Mouse (Mus musculus) forebrain, embryonic 13.5 days (tissue): ENCODE measurements around the gene Pdxp. TPM values are rescaled to one million over a fixed set of nuclear protein-coding genes. Genes with fewer than 3 reads are reported as not detected.

Experiments used
- ATAC-seq: fragments of 200-750 bp; cut with Nextera tagmentation; 2 replicates; pipeline ENCODE4 v1.8.0; 2017
- H3K27ac ChIP-seq: fragments of 300-500 bp; sonication (generic); 2 replicates; pipeline ENCODE4 v1.5.1; 2015; ENCODE audit warnings: inconsistent platforms, mild to moderate bottlenecking, moderate library complexity
- H3K27me3 ChIP-seq: fragments of 300-500 bp; sonication (generic); 2 replicates; pipeline ENCODE4 v1.6.1; 2015; ENCODE audit warnings: mild to moderate bottlenecking, inconsistent platforms
- H3K36me3 ChIP-seq: fragments of 300-500 bp; sonication (generic); 2 replicates; pipeline ENCODE4 v1.6.1; 2015; ENCODE audit warnings: mild to moderate bottlenecking, inconsistent platforms; ENCODE audit not compliant: poor library complexity, severe bottlenecking
- H3K4me1 ChIP-seq: fragments of 300-500 bp; sonication (generic); 2 replicates; pipeline ENCODE4 v1.6.1; 2015; ENCODE audit warnings: inconsistent platforms
- H3K4me2 ChIP-seq: fragments of 300-500 bp; sonication (generic); 2 replicates; pipeline ENCODE4 v1.6.1; 2015; ENCODE audit warnings: inconsistent platforms, mild to moderate bottlenecking, moderate library complexity
- H3K4me3 ChIP-seq: fragments of 300-500 bp; sonication (generic); 2 replicates; pipeline ENCODE4 v1.5.1; 2015; ENCODE audit warnings: mild to moderate bottlenecking, inconsistent platforms
- H3K9ac ChIP-seq: fragments of 300-500 bp; sonication (generic); 2 replicates; pipeline ENCODE4 v1.6.1; 2015; ENCODE audit warnings: mild to moderate bottlenecking, inconsistent platforms
- H3K9me3 ChIP-seq: fragments of 300-500 bp; sonication (generic); replicated peaks from 2 replicates; pipeline ENCODE4 v1.6.1; 2016; ENCODE audit warnings: inconsistent platforms
- WGBS: fragments of 180-500 bp; shearing (Covaris S2); methylation state at CpG from one replicate; pipeline ENCODE4 v1.1.7; 2015; 5-methylcytosine and 5-hydroxymethylcytosine counted together
- polyA plus RNA-seq: library from polyadenylated mRNA; unstranded; fragments of >200 nt; fragmentation: Nextera tagmentation; extraction: Ambion mirVana; gene quantifications from 2 replicates; pipeline ENCODE4 v1.2.1, GENCODE M21; 2015

Gene Pdxp
- polyA plus RNA-seq, 1 experiment from 2014 or later: 54.4 TPM

DNA sequence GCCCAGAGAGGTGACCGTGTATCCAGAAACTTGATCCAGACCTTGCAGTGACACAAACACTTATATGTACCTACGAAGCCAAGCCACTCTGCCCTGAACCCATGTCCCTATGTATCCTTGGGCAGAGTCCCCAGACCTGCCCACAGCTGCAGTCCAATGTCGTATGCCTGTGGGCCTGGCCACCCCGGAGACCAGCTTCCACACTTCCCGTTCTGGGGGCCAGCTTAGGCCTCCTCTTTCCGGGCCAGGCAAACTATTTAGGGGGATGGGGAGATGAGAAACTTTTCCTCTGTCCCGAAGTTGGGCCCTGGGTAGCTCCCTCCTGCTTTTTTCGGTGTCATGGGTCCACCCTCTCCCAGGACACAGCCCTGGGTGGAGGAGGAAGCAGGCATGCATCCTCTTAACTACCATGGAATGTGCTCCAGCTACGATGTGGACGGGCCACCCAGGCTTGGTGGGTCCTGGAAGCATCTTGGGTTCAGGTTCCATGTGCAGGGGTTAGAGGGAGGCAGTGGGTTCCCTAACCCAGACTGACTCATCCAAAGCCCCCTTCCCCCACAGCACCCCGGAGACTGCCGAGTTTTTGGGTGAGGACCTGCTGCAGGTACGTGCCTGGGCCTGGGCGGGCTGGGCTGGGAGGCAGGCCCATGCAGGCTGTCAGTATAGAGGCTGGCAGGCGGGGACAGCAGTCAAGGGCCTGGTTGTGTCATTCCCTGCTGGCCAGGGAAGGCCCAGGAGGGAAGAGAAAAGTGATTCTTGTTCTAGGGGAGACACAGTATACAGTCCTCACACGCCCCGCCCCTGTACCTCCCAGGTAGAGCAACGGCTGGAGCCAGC, 12.9 kb upstream of the Pdxp start:
- peaks cover 27% of the 10 kb centered on the region for H3K27me3 ChIP-seq
- no peaks in the 10 kb centered on the region for H3K9me3 ChIP-seq
- no peak for ATAC-seq
- H3K4me3 ChIP-seq: peak overlapping the region; percentile 53
- WGBS: 24% methylated on average over 18 of the region's 18 CpGs
- H3K4me2 ChIP-seq: peak overlapping the region; percentile 90
- H3K36me3 ChIP-seq: no peaks in the 10 kb centered on the region
- peak overlapping the region; percentile 71; the same call in 1 of the 2 replicates for H3K9ac ChIP-seq
- H3K27ac ChIP-seq: no peak overlapping the region
- H3K4me1 ChIP-seq: peaks cover 17% of the 10 kb centered on the region

- H3K27ac ChIP-seq: no peak overlapping the region
- no peak for ATAC-seq
- no peaks in the 10 kb centered on the region for H3K36me3 ChIP-seq
- H3K4me1 ChIP-seq: peaks cover 17% of the 10 kb centered on the region
- H3K4me2 ChIP-seq: no peak overlapping the region; the same call in 1 of the 2 replicates
- H3K4me3 ChIP-seq: no peak overlapping the region
- H3K27me3 ChIP-seq: peaks cover 27% of the 10 kb centered on the region
- WGBS: 24% methylated on average over 8 of the region's 8 CpGs
- H3K9ac ChIP-seq: 0 out of 2 replicates have a peak overlapping the region, but pooled peaks have one; percentile 7
- no peaks in the 10 kb centered on the region for H3K9me3 ChIP-seq
Measured at GRCm38 (mm10) chr15:78901422-78901789, 12.3 kb upstream of the Pdxp start.

DNA sequence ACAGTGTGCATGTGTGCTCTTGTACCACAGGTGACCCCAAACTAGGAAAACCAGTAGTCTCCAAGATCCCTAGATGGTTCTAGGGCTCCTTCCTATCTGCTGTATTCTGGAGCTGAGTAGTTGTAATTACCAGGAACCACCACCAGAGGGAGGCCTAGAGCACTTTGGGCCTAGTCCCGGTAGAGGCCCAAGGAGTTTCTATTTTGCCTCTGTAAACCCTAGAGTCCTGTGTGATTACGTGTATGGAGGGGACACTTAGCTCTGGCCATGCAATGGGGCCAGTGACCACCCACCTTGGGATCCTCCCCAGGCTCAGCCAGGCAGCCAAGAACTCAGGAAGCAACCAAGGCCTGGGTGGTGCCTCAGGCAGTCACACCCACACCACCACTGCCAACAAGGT, 10.5 kb upstream of the Pdxp start:
- Histone ChIP-seq H3K9me3 (no peaks in the 10 kb centered on the region), H3K27ac (no peak overlapping the region), H3K36me3 (no peaks in the 10 kb centered on the region), H3K9ac (no peak overlapping the region), H3K4me2 (no peak overlapping the region), H3K4me3 (no peak overlapping the region), H3K27me3 (peaks cover 26% of the 10 kb centered on the region), H3K4me1 (peaks cover 17% of the 10 kb centered on the region)
- ATAC-seq: peak; percentile 33; the same call in 1 of the 2 replicates
- WGBS: 3% methylated on average over 2 of the region's 2 CpGs

- H3K27ac ChIP-seq: no peak overlapping the region
- WGBS: 86% methylated on average over 7 of the region's 7 CpGs
- peaks cover 9% of the 10 kb centered on the region; the same call in 1 of the 2 replicates for H3K4me1 ChIP-seq
- H3K4me2 ChIP-seq: no peak overlapping the region
- H3K4me3 ChIP-seq: no peak overlapping the region
- no peaks in the 10 kb centered on the region for H3K9me3 ChIP-seq
- no peaks in the 10 kb centered on the region for H3K27me3 ChIP-seq
- H3K9ac ChIP-seq: no peak overlapping the region
- H3K36me3 ChIP-seq: no peaks in the 10 kb centered on the region
- ATAC-seq: no peak
Measured at GRCm38 (mm10) chr15:78908399-78908798, 5.3 kb upstream of the Pdxp start.

GRCm38 (mm10) chr15:78908982-78909381, 4.7 kb upstream of the Pdxp start:
- H3K27ac ChIP-seq: no peak overlapping the region
- WGBS: 92% methylated on average over 8 of the region's 8 CpGs

DNA sequence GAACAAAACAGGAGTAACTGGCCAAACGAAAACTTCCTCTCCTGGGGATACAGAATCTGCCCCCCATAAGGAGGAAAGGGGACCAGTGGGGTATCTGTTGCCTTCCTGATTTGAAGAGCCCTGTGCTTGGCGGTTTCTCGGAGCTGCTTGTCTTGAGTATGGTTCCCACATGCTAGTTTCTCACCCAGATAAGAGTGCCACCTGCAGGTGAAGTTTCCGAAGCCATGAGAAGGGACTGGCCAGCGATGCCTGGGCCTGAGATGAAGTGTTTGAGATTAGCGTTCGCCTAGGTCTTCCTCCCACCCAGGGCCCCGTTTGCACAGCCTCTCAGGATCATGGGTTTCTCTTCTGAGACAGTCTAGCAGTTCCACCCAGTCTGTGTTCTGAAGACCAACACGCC, 1.7 kb upstream of the Pdxp start:
- no peaks in the 10 kb centered on the region for H3K27me3 ChIP-seq

More at GRCm38 (mm10) chr15:78908982-78909381, 4.7 kb upstream of the Pdxp start:
- H3K27me3 ChIP-seq: no peaks in the 10 kb centered on the region
- H3K36me3 ChIP-seq: no peaks in the 10 kb centered on the region
- H3K9me3 ChIP-seq: no peaks in the 10 kb centered on the region
- no peak overlapping the region for H3K4me2 ChIP-seq
- H3K4me3 ChIP-seq: no peak overlapping the region
- no peak for ATAC-seq
- peaks cover 10% of the 10 kb centered on the region; the same call in 1 of the 2 replicates for H3K4me1 ChIP-seq
- no peak overlapping the region for H3K9ac ChIP-seq

DNA sequence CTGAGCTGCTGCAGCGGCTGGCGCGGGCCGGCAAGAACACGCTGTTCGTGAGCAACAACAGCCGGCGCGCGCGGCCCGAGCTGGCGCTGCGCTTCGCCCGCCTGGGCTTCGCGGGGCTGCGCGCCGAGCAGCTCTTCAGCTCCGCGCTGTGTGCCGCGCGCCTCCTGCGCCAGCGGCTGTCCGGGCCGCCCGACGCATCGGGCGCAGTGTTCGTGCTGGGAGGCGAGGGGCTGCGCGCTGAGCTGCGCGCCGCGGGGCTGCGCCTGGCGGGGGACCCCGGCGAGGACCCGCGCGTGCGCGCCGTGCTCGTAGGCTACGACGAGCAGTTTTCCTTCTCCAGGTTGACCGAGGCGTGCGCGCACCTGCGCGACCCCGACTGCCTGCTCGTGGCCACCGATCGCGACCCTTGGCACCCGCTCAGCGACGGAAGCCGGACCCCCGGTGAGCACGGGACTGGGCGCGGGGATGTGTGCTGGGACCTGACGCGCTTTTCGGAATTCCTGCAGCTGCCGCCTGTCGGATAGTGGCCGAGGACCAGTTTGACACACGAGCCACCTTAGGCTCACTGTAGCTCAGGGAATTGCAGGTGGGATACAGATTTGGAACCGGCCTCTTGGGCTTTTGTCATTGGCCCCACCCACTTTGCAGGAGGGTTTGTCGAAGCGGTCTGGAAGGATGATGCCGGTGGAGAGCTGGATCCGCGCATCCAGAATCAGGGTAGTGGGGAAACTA, 538 bp downstream of the Pdxp start:
- peak overlapping the region; percentile 81 for H3K4me3 ChIP-seq
- WGBS: under 1% methylated on average over 55 of the region's 87 CpGs
- H3K9ac ChIP-seq: peak overlapping the region; percentile 88
- peaks cover 12% of the 10 kb centered on the region for H3K36me3 ChIP-seq
- H3K27ac ChIP-seq: peak overlapping the region; percentile 97
- H3K9me3 ChIP-seq: no peaks in the 10 kb centered on the region
- peak; percentile 68 for ATAC-seq
- peak overlapping the region; percentile 92 for H3K4me2 ChIP-seq
- H3K4me1 ChIP-seq: peaks cover 41% of the 10 kb centered on the region
- no peaks in the 10 kb centered on the region for H3K27me3 ChIP-seq

More for the DNA sequence above, 1.7 kb upstream of the Pdxp start:
- Histone ChIP-seq H3K4me3 (no peak overlapping the region), H3K9ac (peak overlapping the region; percentile 21; the same call in 1 of the 2 replicates), H3K9me3 (no peaks in the 10 kb centered on the region), H3K4me1 (peaks cover 37% of the 10 kb centered on the region), H3K36me3 (no peaks in the 10 kb centered on the region), H3K4me2 (no peak overlapping the region), H3K27ac (no peak overlapping the region)
- 27% methylated on average over 9 of the region's 9 CpGs for whole genome bisulfite sequencing
- ATAC-seq: no peak

GRCm38 (mm10) chr15:78914823-78915659, 1.3 kb downstream of the Pdxp start:
- peaks cover 41% of the 10 kb centered on the region for H3K4me1 ChIP-seq
- no peaks in the 10 kb centered on the region for H3K27me3 ChIP-seq
- H3K4me2 ChIP-seq: peak overlapping the region; percentile 92
- H3K36me3 ChIP-seq: peaks cover 19% of the 10 kb centered on the region
- peak overlapping the region; percentile 97 for H3K27ac ChIP-seq
- no peaks in the 10 kb centered on the region for H3K9me3 ChIP-seq
- peak overlapping the region; percentile 81 for H3K4me3 ChIP-seq
- ATAC-seq: no peak
- WGBS: 58% methylated on average over 8 of the region's 8 CpGs
- H3K9ac ChIP-seq: peak overlapping the region; percentile 88

DNA sequence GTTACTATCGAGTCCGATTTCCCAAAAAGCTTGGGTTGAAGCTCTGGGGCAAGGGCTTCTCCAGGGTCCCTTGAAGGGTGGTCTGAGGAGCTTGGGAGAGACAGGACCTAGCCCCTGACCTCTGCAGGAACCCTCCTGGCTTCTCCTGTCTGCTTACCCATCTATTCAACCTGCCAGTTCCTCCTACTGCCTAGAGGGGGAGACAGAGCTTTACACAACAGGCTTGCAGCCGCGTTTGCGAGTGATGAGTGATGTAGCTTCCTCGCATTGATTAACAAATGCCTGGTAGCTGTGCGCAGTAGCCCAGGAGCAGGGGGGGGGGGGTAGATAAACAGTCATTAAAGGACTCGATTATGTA, 1.9 kb downstream of the Pdxp start:
- peak; percentile 34 for ATAC-seq
- peaks cover 19% of the 10 kb centered on the region for H3K36me3 ChIP-seq
- H3K27ac ChIP-seq: peak overlapping the region; percentile 76; the same call in 1 of the 2 replicates
- H3K9ac ChIP-seq: peak overlapping the region; percentile 88
- peak overlapping the region; percentile 92 for H3K4me2 ChIP-seq
- no peaks in the 10 kb centered on the region for H3K9me3 ChIP-seq
- H3K27me3 ChIP-seq: no peaks in the 10 kb centered on the region
- peaks cover 41% of the 10 kb centered on the region for H3K4me1 ChIP-seq
- H3K4me3 ChIP-seq: peak overlapping the region; percentile 81
- 7% methylated on average over 8 of the region's 8 CpGs for WGBS

- Histone ChIP-seq H3K4me3 (peak overlapping the region; percentile 81), H3K4me1 (peaks cover 41% of the 10 kb centered on the region), H3K9me3 (no peaks in the 10 kb centered on the region), H3K9ac (peak overlapping the region; percentile 88), H3K36me3 (peaks cover 19% of the 10 kb centered on the region), H3K27ac (peak overlapping the region; percentile 76), H3K27me3 (no peaks in the 10 kb centered on the region), H3K4me2 (peak overlapping the region; percentile 92)
- no peak; the same call in 1 of the 2 replicates for ATAC-seq
- WGBS: 41% methylated on average over 12 of the region's 12 CpGs
Measured at GRCm38 (mm10) chr15:78916052-78916826, 2.5 kb downstream of the Pdxp start.

DNA sequence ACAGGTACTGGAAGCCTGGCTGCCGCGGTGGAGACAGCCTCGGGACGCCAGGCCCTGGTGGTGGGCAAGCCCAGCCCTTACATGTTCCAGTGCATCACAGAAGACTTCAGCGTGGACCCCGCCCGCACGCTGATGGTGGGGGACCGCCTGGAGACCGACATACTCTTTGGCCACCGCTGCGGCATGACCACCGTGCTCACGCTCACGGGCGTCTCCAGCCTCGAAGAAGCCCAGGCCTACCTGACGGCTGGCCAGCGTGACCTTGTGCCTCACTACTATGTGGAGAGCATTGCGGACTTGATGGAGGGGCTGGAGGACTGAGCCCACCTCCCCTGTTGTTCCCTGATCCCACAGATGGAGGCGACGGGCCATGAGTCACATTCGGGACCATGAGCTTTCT, 4.4 kb downstream of the Pdxp start:
- WGBS: 94% methylated on average over 23 of the region's 23 CpGs
- peaks cover 19% of the 10 kb centered on the region for H3K36me3 ChIP-seq
- no peak overlapping the region for H3K4me3 ChIP-seq
- peaks cover 34% of the 10 kb centered on the region for H3K4me1 ChIP-seq
- H3K27me3 ChIP-seq: no peaks in the 10 kb centered on the region
- H3K9ac ChIP-seq: no peak overlapping the region
- no peaks in the 10 kb centered on the region for H3K9me3 ChIP-seq
- H3K27ac ChIP-seq: no peak overlapping the region
- H3K4me2 ChIP-seq: no peak overlapping the region
- ATAC-seq: no peak
